Mouse (Mus musculus) ES-Bruce4 (cell line): ENCODE results near the gene Ran.

Source experiments
- CTCF ChIP-seq: IDR thresholded peaks from one replicate; pipeline ENCODE4 v1.8.1; 2011; ENCODE audit warnings: low read depth, low read length
- EP300 ChIP-seq: IDR thresholded peaks from 2 replicates; pipeline ENCODE4 v1.6.1; 2011; ENCODE audit warnings: low read depth, low read length; ENCODE audit not compliant: insufficient read depth
- POLR2A ChIP-seq: IDR thresholded peaks from one replicate; pipeline ENCODE4 v1.8.1; 2011; ENCODE audit warnings: low read length; ENCODE audit not compliant: insufficient read depth

- TF ChIP-seq POLR2A: no peak
- no peak for TF ChIP-seq CTCF
- no peak for TF ChIP-seq EP300
Observed at GRCm38 (mm10) chr5:129026171-129026570, 6.3 kb downstream of the Ran start.
